Mouse (Mus musculus): Measurements from ENCODE around the gene Gm16181.

GRCm38 (mm10) chr17:35201787-35202186 lies 18.8 kb upstream of the Gm16181 start, which contains the start of gene Tnf:
- TF ChIP-seq CTCF (IDR thresholded peaks at IDR 0.05; ENCODE audit: control insufficient read depth, insufficient read depth, insufficient replicate concordance, low read depth, low read length) (no peak), POLR2A (IDR thresholded peaks at IDR 0.05; ENCODE audit: control insufficient read depth, low read depth, low read length) (peak; percentile 43; the same call in 1 of the 2 replicates)

All from testis, adult 2 months (tissue).